Mouse (Mus musculus): Measurements from ENCODE around the gene Cd69. TPM values are rescaled to one million over a fixed set of nuclear protein-coding genes. Genes with fewer than 3 reads are reported as not detected.

Cd69 gene
- not detected for total RNA-seq (2021)

- intact Hi-C loops (cut with DNase I): no loop called here
- DNase-seq (ENCODE audit: extremely low spot score in 1 of 2, low spot score in 2 of 2): no peak
Measured at GRCm38 (mm10) chr6:129275220-129275619, at the start of gene Cd69. Gene Cd69 (minus strand): TSS chr6:129275436.

GRCm38 (mm10) chr6:129319331-129319730, 44.1 kb upstream of the Cd69 start:
- intact Hi-C loops (cut with DNase I): no loop called here

GRCm38 (mm10) chr6:129318395-129318794, 43.2 kb upstream of the Cd69 start:
- DNase-seq (ENCODE audit: extremely low spot score in 1 of 2, low spot score in 2 of 2): no peak
- intact Hi-C loops (cut with DNase I): no loop called here

More at GRCm38 (mm10) chr6:129319331-129319730, 44.1 kb upstream of the Cd69 start:
- DNase-seq (ENCODE audit: extremely low spot score in 1 of 2, low spot score in 2 of 2): no peak

- DNase-seq (ENCODE audit: extremely low spot score in 1 of 2, low spot score in 2 of 2): no peak
- intact Hi-C loops (cut with DNase I): no loop called here
Measured at GRCm38 (mm10) chr6:129316463-129316862, 41.2 kb upstream of the Cd69 start.

GRCm38 (mm10) chr6:129315698-129316097, 40.5 kb upstream of the Cd69 start:
- intact Hi-C loops (cut with DNase I): no loop called here
- DNase-seq (ENCODE audit: extremely low spot score in 1 of 2, low spot score in 2 of 2): no peak

GRCm38 (mm10) chr6:129314655-129315168, 39.5 kb upstream of the Cd69 start:
- intact Hi-C loops (cut with DNase I): no loop called here
- DNase-seq (ENCODE audit: extremely low spot score in 1 of 2, low spot score in 2 of 2): no peak

- intact Hi-C loops (cut with DNase I): no loop called here
- no peak for DNase-seq (ENCODE audit: extremely low spot score in 1 of 2, low spot score in 2 of 2)
Measured at GRCm38 (mm10) chr6:129312499-129312898, 37.3 kb upstream of the Cd69 start.

- DNase-seq (ENCODE audit: extremely low spot score in 1 of 2, low spot score in 2 of 2): no peak
- intact Hi-C loops (cut with DNase I): no loop called here
Measured at GRCm38 (mm10) chr6:129304180-129304579, 28.9 kb upstream of the Cd69 start.

GRCm38 (mm10) chr6:129288708-129289107, 13.5 kb upstream of the Cd69 start:
- no peak for DNase-seq (ENCODE audit: extremely low spot score in 1 of 2, low spot score in 2 of 2)
- intact Hi-C loops (cut with DNase I): no loop called here

GRCm38 (mm10) chr6:129284384-129285104, 9.3 kb upstream of the Cd69 start:
- DNase-seq (ENCODE audit: extremely low spot score in 1 of 2, low spot score in 2 of 2): no peak
- intact Hi-C loops (cut with DNase I): no loop called here

- intact Hi-C loops (cut with DNase I): no loop called here
- no peak for DNase-seq (ENCODE audit: extremely low spot score in 1 of 2, low spot score in 2 of 2)
Measured at GRCm38 (mm10) chr6:129283271-129283670, 8.0 kb upstream of the Cd69 start.

- intact Hi-C loops (cut with DNase I): no loop called here
Measured at GRCm38 (mm10) chr6:129276483-129276882, 1.2 kb upstream of the Cd69 start.

GRCm38 (mm10) chr6:129275624-129276203, 478 bp upstream of the Cd69 start:
- no peak for DNase-seq (ENCODE audit: extremely low spot score in 1 of 2, low spot score in 2 of 2)
- intact Hi-C loops (cut with DNase I): no loop called here

More at GRCm38 (mm10) chr6:129276483-129276882, 1.2 kb upstream of the Cd69 start:
- DNase-seq (ENCODE audit: extremely low spot score in 1 of 2, low spot score in 2 of 2): no peak

- no peak for DNase-seq (ENCODE audit: extremely low spot score in 1 of 2, low spot score in 2 of 2)
- intact Hi-C loops (cut with DNase I): no loop called here
Measured at GRCm38 (mm10) chr6:129274476-129274875, 760 bp downstream of the Cd69 start.

GRCm38 (mm10) chr6:129273662-129274061, 1.6 kb downstream of the Cd69 start:
- intact Hi-C loops (cut with DNase I): no loop called here
- no peak for DNase-seq (ENCODE audit: extremely low spot score in 1 of 2, low spot score in 2 of 2)

- intact Hi-C loops (cut with DNase I): no loop called here
- DNase-seq (ENCODE audit: extremely low spot score in 1 of 2, low spot score in 2 of 2): no peak
Measured at GRCm38 (mm10) chr6:129266438-129267022, 8.7 kb downstream of the Cd69 start.

GRCm38 (mm10) chr6:129265821-129266220, 9.4 kb downstream of the Cd69 start:
- intact Hi-C loops (cut with DNase I): no loop called here
- no peak for DNase-seq (ENCODE audit: extremely low spot score in 1 of 2, low spot score in 2 of 2)

- no peak for DNase-seq (ENCODE audit: extremely low spot score in 1 of 2, low spot score in 2 of 2)
- intact Hi-C loops (cut with DNase I): loop anchor here (5.0 kb wide), 1 partner anchor 106 kb away; no protein-coding TSS in a partner anchor
Measured at GRCm38 (mm10) chr6:129260940-129261339, 14.3 kb downstream of the Cd69 start.

GRCm38 (mm10) chr6:129260034-129260433, 15.2 kb downstream of the Cd69 start:
- intact Hi-C loops (cut with DNase I): loop anchor here (5.0 kb wide), 1 partner anchor 107 kb away; no protein-coding TSS in a partner anchor
- no peak for DNase-seq (ENCODE audit: extremely low spot score in 1 of 2, low spot score in 2 of 2)

GRCm38 (mm10) chr6:129256018-129256417, 19.2 kb downstream of the Cd69 start:
- intact Hi-C loops (cut with DNase I): loop anchor here (5.0 kb wide), 1 partner anchor 404 kb away; no protein-coding TSS in a partner anchor
- no peak for DNase-seq (ENCODE audit: extremely low spot score in 1 of 2, low spot score in 2 of 2)

Data from left cerebral cortex, postnatal 10 days (tissue).